Mouse (Mus musculus) lung, postnatal 0 days (tissue): Measurements from ENCODE around the gene Bet1l. TPM values are rescaled to one million over a fixed set of nuclear protein-coding genes. Genes with fewer than 3 reads are reported as not detected.

Source experiments
- ATAC-seq: fragments of 200-750 bp; cut with Nextera tagmentation; 2 replicates; pipeline ENCODE4 v1.8.0; 2017; ENCODE audit warnings: moderate library complexity
- DNase-seq: peaks from one replicate; pipeline ENCODE4 v3.0.0-alpha.2; 2016; ENCODE audit warnings: low spot score
- H3K27ac ChIP-seq: fragments of 300-500 bp; sonication (generic); 2 replicates; pipeline ENCODE4 v1.5.1; 2014; ENCODE audit warnings: antibody characterized with exemption, mild to moderate bottlenecking, low read length, mixed read lengths
- H3K27me3 ChIP-seq: fragments of 300-500 bp; sonication (generic); replicated peaks from 2 replicates; pipeline ENCODE4 v1.6.1; 2014; ENCODE audit warnings: low read length, mixed read lengths; ENCODE audit not compliant: insufficient read depth
- H3K36me3 ChIP-seq: fragments of 300-500 bp; sonication (generic); 2 replicates; pipeline ENCODE4 v1.6.1; 2014; ENCODE audit warnings: low read length, mixed read lengths; ENCODE audit not compliant: insufficient read depth
- H3K4me1 ChIP-seq: fragments of 300-500 bp; sonication (generic); 2 replicates; pipeline ENCODE4 v1.6.1; 2014; ENCODE audit warnings: antibody characterized with exemption, low read depth, low read length, mixed read lengths; ENCODE audit not compliant: insufficient read depth
- H3K4me2 ChIP-seq: fragments of 300-500 bp; sonication (generic); replicated peaks from 2 replicates; pipeline ENCODE4 v1.6.1; 2014; ENCODE audit warnings: low read depth, mild to moderate bottlenecking, low read length, moderate library complexity, mixed read lengths
- H3K4me3 ChIP-seq: fragments of 300-500 bp; sonication (generic); 2 replicates; pipeline ENCODE4 v1.5.1; 2014; ENCODE audit warnings: low read depth, low read length
- H3K9ac ChIP-seq: fragments of 300-500 bp; sonication (generic); replicated peaks from 2 replicates; pipeline ENCODE4 v1.6.1; 2014; ENCODE audit warnings: low read depth, mild to moderate bottlenecking
- H3K9me3 ChIP-seq: fragments of 300-500 bp; sonication (generic); 2 replicates; pipeline ENCODE4 v1.6.1; 2016; ENCODE audit warnings: low read length, mixed read lengths
- CTCF ChIP-seq: IDR thresholded peaks from 2 replicates; pipeline ENCODE4 v1.5.1; 2016; ENCODE audit warnings: antibody characterized with exemption, mild to moderate bottlenecking
- EP300 ChIP-seq: IDR thresholded peaks from 2 replicates; pipeline ENCODE4 v1.6.1; 2016; ENCODE audit warnings: antibody characterized with exemption, mild to moderate bottlenecking, control low read depth
- WGBS: fragments of 180-500 bp; shearing (Covaris S2); extraction: QIAGEN DNeasy Blood & Tissue Kit; methylation state at CpG from one replicate; pipeline ENCODE4 v1.1.7; 2014; 5-methylcytosine and 5-hydroxymethylcytosine counted together
- polyA plus RNA-seq: library from polyadenylated mRNA; unstranded; fragments of >200 nt; fragmentation: Nextera tagmentation; extraction: Ambion mirVana; gene quantifications from 2 replicates; pipeline ENCODE4 v1.2.1, GENCODE M21; 2015

The Bet1l gene
- polyA plus RNA-seq, 1 experiment from 2014 or later: 81.7 TPM

DNA sequence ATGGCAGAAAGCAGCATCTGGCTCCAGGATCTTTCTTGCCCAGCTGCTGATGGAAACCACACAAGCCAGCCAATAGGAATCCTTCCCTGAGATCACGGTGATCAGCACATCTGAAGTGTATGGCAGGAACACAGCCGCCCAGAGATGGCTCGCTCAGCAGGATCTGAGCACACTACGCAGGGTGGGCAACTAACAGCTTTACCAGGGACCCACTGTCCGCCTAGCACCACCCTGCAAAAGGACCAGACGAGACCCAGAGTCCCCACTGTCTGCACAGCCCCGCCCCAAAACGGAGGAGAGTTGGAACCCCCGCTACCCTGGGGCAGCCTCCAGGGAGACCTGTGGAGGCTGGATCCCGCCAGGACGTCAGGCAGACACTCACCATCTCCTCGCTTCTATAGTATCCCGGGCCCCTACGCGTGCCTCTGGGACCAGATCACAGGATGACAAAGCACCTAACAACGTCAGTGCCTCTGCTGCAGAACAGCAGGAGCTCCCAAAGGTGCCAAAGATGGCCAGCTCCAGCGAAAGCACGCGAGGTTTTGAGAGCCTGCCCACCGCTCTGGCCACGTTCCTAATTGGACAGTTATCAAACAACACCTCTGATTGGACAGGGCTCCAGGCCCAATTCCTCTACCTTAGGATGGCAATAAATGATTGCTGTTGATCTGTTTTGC lies 35.6 kb downstream of the Bet1l start, which contains the start of gene Zfp941:
Gene Zfp941, minus strand, starts transcription at position 526 of the 677 bp plus-strand sequence.
- peak; percentile 38 for ATAC-seq

GRCm38 (mm10) chr7:140821305-140821652 lies 36.1 kb downstream of the Bet1l start:
- no peaks in the 10 kb centered on the region for H3K9me3 ChIP-seq
- H3K27ac ChIP-seq: no peak overlapping the region
- H3K4me2 ChIP-seq: no peak overlapping the region
- no peak overlapping the region for H3K4me3 ChIP-seq
- no peaks in the 10 kb centered on the region for H3K27me3 ChIP-seq
- no peaks in the 10 kb centered on the region for H3K4me1 ChIP-seq
- H3K36me3 ChIP-seq: no peaks in the 10 kb centered on the region
- TF ChIP-seq EP300 (no peak), CTCF (no peak)
- DNase-seq (no peak), ATAC-seq (no peak)
- 53% methylated on average over 5 of the region's 5 CpGs for WGBS
- no peak overlapping the region for H3K9ac ChIP-seq

More for the DNA sequence above, 35.6 kb downstream of the Bet1l start, which contains the start of gene Zfp941:
- Histone ChIP-seq H3K36me3 (no peaks in the 10 kb centered on the region), H3K27ac (no peak within 1 kb of the TSS), H3K9me3 (no peaks in the 10 kb centered on the region), H3K4me3 (peak within 1 kb of the TSS; percentile 11; the same call in 1 of the 2 replicates), H3K9ac (no peak within 1 kb of the TSS), H3K27me3 (no peaks in the 10 kb centered on the region), H3K4me1 (no peaks in the 10 kb centered on the region), H3K4me2 (peak within 1 kb of the TSS; percentile 56)
- DNase-seq: peak; percentile 30
- TF ChIP-seq EP300: no peak
- no peak for TF ChIP-seq CTCF
- WGBS: 2% methylated on average over 21 of the region's 21 CpGs

GRCm38 (mm10) chr7:140820173-140820572 lies 37.2 kb downstream of the Bet1l start:
- no peak for TF ChIP-seq CTCF
- TF ChIP-seq EP300: no peak
- H3K27me3 ChIP-seq: no peaks in the 10 kb centered on the region
- H3K4me2 ChIP-seq: no peak overlapping the region
- no peaks in the 10 kb centered on the region for H3K4me1 ChIP-seq
- 43% methylated on average over 4 of the region's 4 CpGs for WGBS
- H3K4me3 ChIP-seq: no peak overlapping the region
- H3K27ac ChIP-seq: no peak overlapping the region
- H3K9ac ChIP-seq: no peak overlapping the region
- H3K9me3 ChIP-seq: no peaks in the 10 kb centered on the region
- DNase-seq (no peak), ATAC-seq (no peak)
- no peaks in the 10 kb centered on the region for H3K36me3 ChIP-seq

DNA sequence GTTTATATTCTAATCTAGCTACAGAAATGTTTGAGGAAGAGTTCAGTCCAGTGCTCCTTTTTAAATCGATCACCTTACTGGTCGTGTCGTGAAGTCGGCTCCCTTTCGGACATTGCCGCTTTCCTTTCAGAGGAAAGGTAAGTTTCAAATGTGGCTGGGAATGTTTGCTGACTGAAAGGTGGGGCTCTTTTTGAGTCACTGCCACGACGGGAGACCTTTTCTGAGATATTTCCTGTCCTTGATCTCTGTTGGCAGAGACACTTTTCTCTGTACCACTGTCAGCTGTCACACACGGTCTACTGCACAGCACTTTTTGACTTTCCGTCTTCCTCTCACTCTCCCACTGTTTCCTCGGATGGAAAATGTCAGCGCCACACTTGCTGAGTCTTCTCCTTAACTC lies 44.5 kb downstream of the Bet1l start:
- Histone ChIP-seq H3K4me2 (no peak overlapping the region), H3K27ac (no peak overlapping the region), H3K4me1 (no peaks in the 10 kb centered on the region), H3K27me3 (no peaks in the 10 kb centered on the region), H3K9me3 (no peaks in the 10 kb centered on the region), H3K9ac (no peak overlapping the region), H3K4me3 (no peak overlapping the region), H3K36me3 (no peaks in the 10 kb centered on the region)
- WGBS: 79% methylated on average over 12 of the region's 12 CpGs
- DNase-seq: no peak
- ATAC-seq: no peak
- no peak for TF ChIP-seq EP300
- TF ChIP-seq CTCF: no peak

- H3K4me2 ChIP-seq: no peak overlapping the region
- DNase-seq (no peak), ATAC-seq (no peak)
- no peak overlapping the region for H3K9ac ChIP-seq
- H3K27me3 ChIP-seq: no peaks in the 10 kb centered on the region
- no peaks in the 10 kb centered on the region for H3K4me1 ChIP-seq
- H3K36me3 ChIP-seq: no peaks in the 10 kb centered on the region
- TF ChIP-seq EP300: no peak
- no peak for TF ChIP-seq CTCF
- H3K9me3 ChIP-seq: no peaks in the 10 kb centered on the region
- no peak overlapping the region for H3K4me3 ChIP-seq
- WGBS: 70% methylated on average over 13 of the region's 13 CpGs
- H3K27ac ChIP-seq: no peak overlapping the region
Measured at GRCm38 (mm10) chr7:140811714-140812113, 45.7 kb downstream of the Bet1l start.

DNA sequence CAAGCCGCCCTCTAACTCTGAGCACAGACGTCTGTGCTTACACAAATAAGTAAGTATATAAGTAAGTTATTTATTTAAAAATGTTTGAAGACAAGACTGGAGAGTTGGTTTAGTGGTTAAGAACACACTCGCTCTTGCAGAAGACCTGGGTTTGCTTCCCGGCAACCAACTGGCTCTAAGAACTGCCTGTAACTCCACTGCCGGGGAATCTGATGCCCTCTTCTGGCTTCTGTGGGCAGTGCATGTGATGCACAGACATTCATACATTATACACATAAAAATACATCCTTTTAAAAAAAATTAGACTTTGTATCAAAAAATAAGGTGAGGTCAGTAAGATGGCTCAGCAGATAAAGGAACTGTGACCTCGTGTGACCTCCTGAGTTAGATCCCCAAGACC lies 46.9 kb downstream of the Bet1l start:
- H3K4me1 ChIP-seq: no peaks in the 10 kb centered on the region
- H3K27ac ChIP-seq: no peak overlapping the region
- DNase-seq: no peak
- H3K27me3 ChIP-seq: no peaks in the 10 kb centered on the region
- 82% methylated on average over 6 of the region's 6 CpGs for WGBS
- no peak overlapping the region for H3K4me2 ChIP-seq
- TF ChIP-seq CTCF (peak; percentile 34), EP300 (no peak)
- no peak for ATAC-seq
- H3K36me3 ChIP-seq: no peaks in the 10 kb centered on the region
- H3K4me3 ChIP-seq: no peak overlapping the region
- no peak overlapping the region for H3K9ac ChIP-seq
- no peaks in the 10 kb centered on the region for H3K9me3 ChIP-seq

DNA sequence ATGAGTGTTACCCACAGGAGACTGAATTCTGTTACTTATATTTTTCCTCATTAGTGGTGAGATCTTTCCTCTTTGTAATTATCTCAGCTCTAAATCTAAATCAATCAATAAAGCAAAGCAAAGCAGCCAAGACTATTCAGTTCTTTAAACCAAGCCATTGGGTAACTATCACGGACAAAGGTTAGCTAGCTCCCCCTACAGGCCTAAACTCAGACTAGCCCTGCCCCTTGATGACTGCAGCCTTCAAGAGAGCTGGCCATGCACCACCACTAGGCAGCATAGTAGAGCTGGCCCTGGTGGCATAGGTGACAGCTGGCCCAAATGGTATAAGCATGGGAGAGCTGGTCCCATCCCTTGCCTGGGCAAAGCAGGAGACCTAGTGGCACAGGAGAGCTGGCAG lies 51.7 kb downstream of the Bet1l start:
- H3K27me3 ChIP-seq: no peaks in the 10 kb centered on the region
- DNase-seq: peak; percentile 43
- H3K27ac ChIP-seq: no peak overlapping the region
- 8% methylated on average over 1 of the region's 1 CpGs for WGBS
- H3K9me3 ChIP-seq: no peaks in the 10 kb centered on the region
- H3K4me2 ChIP-seq: no peak overlapping the region
- no peak overlapping the region for H3K9ac ChIP-seq
- peak; percentile 52 for ATAC-seq
- H3K4me1 ChIP-seq: no peaks in the 10 kb centered on the region
- no peak overlapping the region for H3K4me3 ChIP-seq
- H3K36me3 ChIP-seq: no peaks in the 10 kb centered on the region
- no peak for TF ChIP-seq EP300
- TF ChIP-seq CTCF: peak; percentile 75

Other genes starting within 250 kb of the Bet1l start
- gene Olfr61, start 228.6 kb downstream of the Bet1l start, polyA plus RNA-seq: not detected in 2 replicates
- gene Olfr53, start 211.1 kb downstream of the Bet1l start, polyA plus RNA-seq: not detected in 2 replicates
- gene Olfr539, start 197.6 kb downstream of the Bet1l start, polyA plus RNA-seq: not detected in 2 replicates
- not detected in 2 replicates for gene Olfr45, start 175.6 kb downstream of the Bet1l start, polyA plus RNA-seq
- not detected in 2 replicates for gene Olfr541, start 160.3 kb downstream of the Bet1l start, polyA plus RNA-seq
- gene Cyp2e1, start 93.8 kb downstream of the Bet1l start, polyA plus RNA-seq: 1.5 and 1.9 TPM in 2 replicates
- not detected in 2 replicates for gene Syce1, start 69.7 kb downstream of the Bet1l start, polyA plus RNA-seq
- 0.21 and 0.30 TPM in 2 replicates for gene Zfp941, start 35.4 kb downstream of the Bet1l start, polyA plus RNA-seq
- gene Urah, start 22.6 kb downstream of the Bet1l start, polyA plus RNA-seq: 12.6 and 15.0 TPM in 2 replicates
- 25.9 and 27.0 TPM in 2 replicates for gene Scgb1c1, start 12.0 kb downstream of the Bet1l start, polyA plus RNA-seq
- not detected in 2 replicates for gene Odf3, start 9.8 kb downstream of the Bet1l start, polyA plus RNA-seq
- gene Gm45785, start 1.2 kb downstream of the Bet1l start, polyA plus RNA-seq: not detected in 2 replicates
- gene Ric8a, start 620 bp downstream of the Bet1l start, polyA plus RNA-seq: 63.6 and 68.0 TPM in 2 replicates
- gene Psmd13, start 24.4 kb upstream of the Bet1l start, polyA plus RNA-seq: 157 and 164 TPM in 2 replicates
- gene Sirt3, start 24.7 kb upstream of the Bet1l start, polyA plus RNA-seq: 23.7 and 25.8 TPM in 2 replicates
- gene Cox8b, start 42.9 kb upstream of the Bet1l start, polyA plus RNA-seq: 13.1 and 18.3 TPM in 2 replicates
- gene Nlrp6, start 63.3 kb upstream of the Bet1l start, polyA plus RNA-seq: 0.07 and 0.10 TPM in 2 replicates
- 12.7 and 14.4 TPM in 2 replicates for gene Pgghg, start 83.8 kb upstream of the Bet1l start, polyA plus RNA-seq
- 1.6 and 1.8 TPM in 2 replicates for gene Ifitm5, start 92.7 kb upstream of the Bet1l start, polyA plus RNA-seq
- gene Gm45717, start 98.4 kb upstream of the Bet1l start, polyA plus RNA-seq: 0.31 TPM in 1 of 2 replicates, not detected in the other
- 1,373 and 1,710 TPM in 2 replicates for gene Ifitm2, start 98.4 kb upstream of the Bet1l start, polyA plus RNA-seq
- gene Ifitm1, start 109.6 kb upstream of the Bet1l start, polyA plus RNA-seq: 402 and 510 TPM in 2 replicates
- gene Ifitm3, start 153.2 kb upstream of the Bet1l start, polyA plus RNA-seq: 779 and 1,037 TPM in 2 replicates
- gene Ifitm6, start 160.3 kb upstream of the Bet1l start, polyA plus RNA-seq: 7.4 and 7.7 TPM in 2 replicates
- not detected in 2 replicates for gene Gm17387, start 171.6 kb upstream of the Bet1l start, polyA plus RNA-seq
- gene B4galnt4, start 203.5 kb upstream of the Bet1l start, polyA plus RNA-seq: 0.13 and 0.20 TPM in 2 replicates
- 14.4 and 15.3 TPM in 2 replicates for gene Pkp3, start 220.6 kb upstream of the Bet1l start, polyA plus RNA-seq
- gene Sigirr, start 243.0 kb upstream of the Bet1l start, polyA plus RNA-seq: 27.1 and 30.5 TPM in 2 replicates